Comparison of ENCODE assay signal across 8 mouse cellular contexts in the genomic region with DNA sequence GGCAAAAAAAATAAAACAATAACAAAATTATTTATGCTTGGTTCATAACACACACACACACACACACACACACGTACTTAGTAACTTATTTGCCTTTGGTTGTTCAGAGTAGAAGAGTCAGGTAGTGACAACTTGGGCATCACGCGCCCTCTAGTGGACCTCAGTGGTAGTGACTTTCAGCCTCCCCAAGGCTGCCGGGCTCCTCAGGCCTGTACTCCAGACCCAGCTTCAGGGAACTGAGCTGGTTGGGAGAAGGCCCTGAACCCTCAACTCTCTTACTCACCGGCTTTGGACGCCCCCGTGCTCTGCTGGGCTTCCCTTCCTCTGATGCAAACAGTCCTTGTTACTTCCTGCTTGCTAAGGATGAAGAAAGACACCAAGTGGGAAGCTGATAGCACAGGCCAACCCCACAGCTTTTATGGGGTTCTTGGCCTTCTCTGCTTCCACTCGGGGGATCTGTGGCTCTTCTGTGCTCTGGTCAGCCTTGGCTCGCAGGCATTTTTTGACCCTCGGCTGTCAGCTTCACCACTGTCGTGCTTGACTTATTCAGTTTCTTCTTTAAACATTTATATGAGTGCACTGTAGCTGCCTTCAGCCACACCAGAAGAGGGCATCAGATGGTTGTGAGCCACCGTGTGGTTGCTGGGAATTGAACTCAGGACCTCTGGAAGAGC. TPM values are rescaled to one million over a fixed set of nuclear protein-coding genes. Genes with fewer than 3 reads are reported as not detected.
DNase-seq lines count a peak whose midpoint lies in the region; ATAC-seq and TF ChIP-seq lines count a peak whose summit lies in the region.

No protein-coding gene starts in this region.

- TF ChIP-seq EP300 in lung, postnatal 0 days (IDR thresholded peaks at IDR 0.05) = no peak

- WGBS in cerebellum, adult 2 months = 2% methylated on average over 12 of the region's 12 CpGs
- 8% methylated on average over 12 of the region's 12 CpGs for WGBS in forebrain, postnatal 0 days
- WGBS in lung, postnatal 0 days = 6% methylated on average over 12 of the region's 12 CpGs

- intact Hi-C loops in heart, postnatal 36 days (cut with DNase I) = loop anchor here (2.0 to 5.0 kb wide), 3 partner anchors 90 to 231 kb away; partner anchors contain the start of genes Capn1 and Slc25a45

- H3K36me3 ChIP-seq in forebrain, postnatal 0 days (ENCODE audit: insufficient read depth) = no peaks in the 10 kb centered on the region
- H3K36me3 ChIP-seq in lung, postnatal 0 days (ENCODE audit: insufficient read depth, low read length) = no peaks in the 10 kb centered on the region

- no peak overlapping the region for H3K9ac ChIP-seq in forebrain, postnatal 0 days
- H3K9ac ChIP-seq in lung, postnatal 0 days (replicated peaks; ENCODE audit: low read depth) = no peak overlapping the region

- H3K9me3 ChIP-seq in forebrain, postnatal 0 days (ENCODE audit: low read length) = no peaks in the 10 kb centered on the region
- no peaks in the 10 kb centered on the region for H3K9me3 ChIP-seq in lung, postnatal 0 days (ENCODE audit: low read length)

- TF ChIP-seq POLR2A in cerebellum, adult 2 months (IDR thresholded peaks at IDR 0.05; ENCODE audit: borderline replicate concordance, insufficient read depth, low read length) = no peak

- H3K27ac ChIP-seq in cerebellum, adult 2 months (ENCODE audit: insufficient read depth, low read length) = 0 out of 2 replicates have a peak overlapping the region, but pooled peaks have one; percentile 13
- no peak overlapping the region for H3K27ac ChIP-seq in forebrain, postnatal 0 days (ENCODE audit: low read depth, low read length)
- H3K27ac ChIP-seq in layer of hippocampus, adult 2 months = peak overlapping the region; percentile 66
- peak overlapping the region; percentile 49; the same call in 1 of the 2 replicates for H3K27ac ChIP-seq in lung, postnatal 0 days (ENCODE audit: low read length)

- TF ChIP-seq CTCF in cerebellum, adult 2 months (IDR thresholded peaks at IDR 0.05; ENCODE audit: borderline replicate concordance, insufficient read depth, low read depth, low read length) = peak; percentile 88
- peak; percentile 91 for TF ChIP-seq CTCF in forebrain, postnatal 0 days (IDR thresholded peaks at IDR 0.05; ENCODE audit: low read depth)
- TF ChIP-seq CTCF in layer of hippocampus, adult 2 months (conservative IDR thresholded peaks at IDR 0.05) = peak; percentile 81
- TF ChIP-seq CTCF in lung, postnatal 0 days (IDR thresholded peaks at IDR 0.05) = peak; percentile 92

- H3K4me3 ChIP-seq in cerebellum, adult 2 months (replicated peaks; ENCODE audit: insufficient read depth, low read depth, low read length) = no peak overlapping the region
- H3K4me3 ChIP-seq in forebrain, postnatal 0 days (ENCODE audit: low read depth, low read length) = no peak overlapping the region
- H3K4me3 ChIP-seq in layer of hippocampus, adult 2 months = no peak overlapping the region
- H3K4me3 ChIP-seq in lung, postnatal 0 days (ENCODE audit: low read depth, low read length) = no peak overlapping the region

- H3K27me3 ChIP-seq in cerebellum, adult 2 months (ENCODE audit: control insufficient read depth, insufficient read depth, low read length) = no peaks in the 10 kb centered on the region
- H3K27me3 ChIP-seq in forebrain, postnatal 0 days (ENCODE audit: insufficient read depth, low read length) = no peaks in the 10 kb centered on the region
- H3K27me3 ChIP-seq in lung, postnatal 0 days (replicated peaks; ENCODE audit: insufficient read depth, low read length) = no peaks in the 10 kb centered on the region

- no peak overlapping the region for H3K4me2 ChIP-seq in forebrain, postnatal 0 days (ENCODE audit: low read depth)
- H3K4me2 ChIP-seq in lung, postnatal 0 days (replicated peaks; ENCODE audit: low read depth, low read length) = no peak overlapping the region

- H3K4me1 ChIP-seq in cerebellum, adult 2 months (ENCODE audit: control insufficient read depth, insufficient read depth, low read length) = peaks cover 10% of the 10 kb centered on the region; the same call in 1 of the 2 replicates
- H3K4me1 ChIP-seq in forebrain, postnatal 0 days (ENCODE audit: insufficient read depth) = no peaks in the 10 kb centered on the region
- H3K4me1 ChIP-seq in lung, postnatal 0 days (ENCODE audit: insufficient read depth, low read depth, low read length) = no peaks in the 10 kb centered on the region

- peak; percentile 83 for ATAC-seq in forebrain, postnatal 0 days
- peak; percentile 82 for ATAC-seq in lung, postnatal 0 days

- peak; percentile 85 for DNase-seq in MEL-GATA-1-ER (ENCODE audit: extremely low read depth, low read depth)
- peak; percentile 82 to 91 for DNase-seq in cerebellum, adult 2 months
- peak; percentile 89 for DNase-seq in forebrain, postnatal 0 days
- DNase-seq in heart, postnatal 36 days = peak; percentile 90 to 91
- peak; percentile 75 to 87 for DNase-seq in layer of hippocampus, adult 2 months (ENCODE audit: low spot score in 2 of 2)
- DNase-seq in lung, postnatal 0 days (ENCODE audit: low spot score) = peak; percentile 91
- DNase-seq in ovary, postnatal 14 days (ENCODE audit: low spot score) = peak; percentile 93
- DNase-seq in thymus, postnatal 10 days (ENCODE audit: low spot score in 2 of 2) = peak; percentile 75 to 90

RNA-seq across cellular contexts. Expression of gene Scyl1, which starts 15.4 kb away (rescaled TPM):
- polyA plus RNA-seq in cerebellum, adult 2 months (2012; rRNA removed) = 158 and 170 TPM in 2 replicates
- total RNA-seq in forebrain, postnatal 0 days (2014; rRNA removed) = 79.8 and 98.1 TPM in 2 replicates
- 62.7 and 68.8 TPM in 2 replicates for polyA plus RNA-seq in forebrain, postnatal 0 days (2015; fragmentation: Nextera tagmentation; extraction: Ambion mirVana)
- total RNA-seq in heart, postnatal 36 days (2021) = 10 to 100 TPM; 69.0 to 72.9 TPM
- 10 to 100 TPM; 74.1 to 80.9 TPM for total RNA-seq in layer of hippocampus, adult 2 months (2021)
- polyA plus RNA-seq in lung, postnatal 0 days (2015; fragmentation: Nextera tagmentation; extraction: Ambion mirVana) = 64.6 TPM in 2 replicates

RNA-seq across cellular contexts. Expression of gene Ltbp3, which starts 45.9 kb away (rescaled TPM):
- 165 and 175 TPM in 2 replicates for polyA plus RNA-seq in cerebellum, adult 2 months (2012; rRNA removed)
- total RNA-seq in forebrain, postnatal 0 days (2014; rRNA removed) = 21.3 and 22.7 TPM in 2 replicates
- polyA plus RNA-seq in forebrain, postnatal 0 days (2015; fragmentation: Nextera tagmentation; extraction: Ambion mirVana) = 5.9 and 12.4 TPM in 2 replicates
- 10 to 100 TPM; 36.5 to 42.2 TPM for total RNA-seq in heart, postnatal 36 days (2021)
- 10 to 100 TPM; 23.8 to 30.0 TPM for total RNA-seq in layer of hippocampus, adult 2 months (2021)
- polyA plus RNA-seq in lung, postnatal 0 days (2015; fragmentation: Nextera tagmentation; extraction: Ambion mirVana) = 51.9 and 59.6 TPM in 2 replicates

RNA-seq across cellular contexts. Expression of gene Fam89b, which starts 57.1 kb away (rescaled TPM):
- 65.2 and 65.9 TPM in 2 replicates for polyA plus RNA-seq in cerebellum, adult 2 months (2012; rRNA removed)
- total RNA-seq in forebrain, postnatal 0 days (2014; rRNA removed) = 169 and 172 TPM in 2 replicates
- polyA plus RNA-seq in forebrain, postnatal 0 days (2015; fragmentation: Nextera tagmentation; extraction: Ambion mirVana) = 165 and 200 TPM in 2 replicates
- 10 to 100 TPM; 29.3 to 32.6 TPM for total RNA-seq in heart, postnatal 36 days (2021)
- 10 to 100 TPM; 26.5 to 29.4 TPM for total RNA-seq in layer of hippocampus, adult 2 months (2021)
- 120 and 126 TPM in 2 replicates for polyA plus RNA-seq in lung, postnatal 0 days (2015; fragmentation: Nextera tagmentation; extraction: Ambion mirVana)
